Comparison of ENCODE assay signal across 8 mouse cellular contexts in genomic region chr14:50869889-50870804, GRCm38 (mm10). TPM values are rescaled to one million over a fixed set of nuclear protein-coding genes. Genes with fewer than 3 reads are reported as not detected.
DNase-seq lines count a peak whose midpoint lies in the region; ATAC-seq lines count a peak whose summit lies in the region.

Tep1 (minus strand) TSS chr14:50870560.

- intact Hi-C loops in left cerebral cortex, postnatal 25 days (cut with DNase I): loop anchor here (5.0 kb wide), 1 partner anchor 63 kb away; the partner anchor contains the start of genes Ccnb1ip1 and Parp2

- peak; percentile 89 for DNase-seq in adrenal gland, adult 2 months
- DNase-seq in embryo, embryonic 10.5 days (ENCODE audit: low spot score): peak; percentile 76
- peak; percentile 73 for DNase-seq in gastrocnemius, postnatal 25 days
- peak; percentile 24 to 49 for DNase-seq in left cerebral cortex, postnatal 25 days (ENCODE audit: low spot score in 2 of 2)
- DNase-seq in mesoderm, embryonic 11.5 days (ENCODE audit: low read depth, low spot score): peak; percentile 77
- peak; percentile 58 for DNase-seq in right cerebral cortex, postnatal 25 days
- DNase-seq in yolk sac, embryonic 10.5 days (ENCODE audit: low spot score): peak; percentile 86

- peak; percentile 84 for ATAC-seq in inflammation-experienced regulatory T-cells, adult 6 months

RNA-seq across cellular contexts. Expression of gene Tep1, which starts in this region (rescaled TPM):
- 10 to 100 TPM; 15.5 to 17.5 TPM for total RNA-seq in adrenal gland, adult 2 months (2021)
- 16.0 and 18.9 TPM in 2 replicates for polyA plus RNA-seq in adrenal gland, adult 2 months (2012; rRNA removed)
- 10 to 100 TPM in 1 of 2 experiments, 1 to 10 TPM in 1; 8.3 to 10.2 TPM for total RNA-seq in gastrocnemius, postnatal 25 days (2021)
- 10 to 100 TPM; 16.0 to 28.0 (median 19.8) TPM for polyA plus RNA-seq in inflammation-experienced regulatory T-cells, adult 6 months (2017; shearing (Covaris generic))
- 1 to 10 TPM; 2.4 to 5.0 TPM for total RNA-seq in left cerebral cortex, postnatal 25 days (2021)

Comparison
In these comparisons a context has a peak if more than half of its experiments do, and no peak if none do; other contexts are left out.
1. Peak in every context shown above with its lines: DNase-seq and ATAC-seq.
2. DNase-seq: peak in every context shown above with its lines; median percentile 89 in adrenal gland, adult 2 months; 86 in yolk sac, embryonic 10.5 days; 77 in mesoderm, embryonic 11.5 days; 76 in embryo, embryonic 10.5 days; 73 in gastrocnemius, postnatal 25 days; 58 in right cerebral cortex, postnatal 25 days; 36 in left cerebral cortex, postnatal 25 days.